Mouse (Mus musculus) lung, embryonic 14.5 days (tissue): ENCODE measurements at regions not wholly inside any gene's neighbourhood (a gene's known extent, or its start where the extent isn't known, plus 50 kb on each side); places are given as distances from the start of the nearest gene placed in this dataset.
A peak's percentile ranks its signal among the peaks of the same experiment; 100 is the strongest.

ENCODE experiments used
- ATAC-seq: fragments of 200-750 bp; cut with Nextera tagmentation; 2 replicates; pipeline ENCODE4 v1.8.0; 2017; ENCODE audit warnings: mild to moderate bottlenecking, moderate TSS enrichment, moderate library complexity; ENCODE audit not compliant: insufficient read depth
- DNase-seq: peaks from one replicate; pipeline ENCODE4 v3.0.0-alpha.2; 2015
- H3K27ac ChIP-seq: fragments of 300-500 bp; sonication (generic); 2 replicates; pipeline ENCODE4 v1.5.1; 2014; ENCODE audit warnings: low read depth, mild to moderate bottlenecking, moderate library complexity
- H3K27me3 ChIP-seq: fragments of 300-500 bp; sonication (generic); 2 replicates; pipeline ENCODE4 v1.6.1; 2014; ENCODE audit warnings: low read length, control low read depth; ENCODE audit not compliant: insufficient read depth
- H3K36me3 ChIP-seq: fragments of 300-500 bp; sonication (generic); 2 replicates; pipeline ENCODE4 v1.6.1; 2014; ENCODE audit warnings: control low read depth; ENCODE audit not compliant: insufficient read depth
- H3K4me1 ChIP-seq: fragments of 300-500 bp; sonication (generic); 2 replicates; pipeline ENCODE4 v1.6.1; 2014; ENCODE audit warnings: antibody characterized with exemption, control low read depth; ENCODE audit not compliant: insufficient read depth
- H3K4me2 ChIP-seq: fragments of 300-500 bp; sonication (generic); 2 replicates; pipeline ENCODE4 v1.6.1; 2014; ENCODE audit warnings: mild to moderate bottlenecking
- H3K4me3 ChIP-seq: fragments of 300-500 bp; sonication (generic); 2 replicates; pipeline ENCODE4 v1.5.1; 2014; ENCODE audit warnings: low read depth, low read length
- H3K9ac ChIP-seq: fragments of 300-500 bp; sonication (generic); 2 replicates; pipeline ENCODE4 v1.6.1; 2014
- H3K9me3 ChIP-seq: fragments of 300-500 bp; sonication (generic); 2 replicates; pipeline ENCODE4 v1.6.1; 2016; ENCODE audit warnings: low read depth, low read length, control low read depth
- CTCF ChIP-seq: IDR thresholded peaks from 2 replicates; pipeline ENCODE4 v1.5.1; 2016; ENCODE audit warnings: antibody characterized with exemption, low read depth
- WGBS: fragments of 180-500 bp; shearing (Covaris S2); extraction: QIAGEN DNeasy Blood & Tissue Kit; methylation state at CpG from one replicate; pipeline ENCODE4 v1.1.7; 2014; 5-methylcytosine and 5-hydroxymethylcytosine counted together

DNA sequence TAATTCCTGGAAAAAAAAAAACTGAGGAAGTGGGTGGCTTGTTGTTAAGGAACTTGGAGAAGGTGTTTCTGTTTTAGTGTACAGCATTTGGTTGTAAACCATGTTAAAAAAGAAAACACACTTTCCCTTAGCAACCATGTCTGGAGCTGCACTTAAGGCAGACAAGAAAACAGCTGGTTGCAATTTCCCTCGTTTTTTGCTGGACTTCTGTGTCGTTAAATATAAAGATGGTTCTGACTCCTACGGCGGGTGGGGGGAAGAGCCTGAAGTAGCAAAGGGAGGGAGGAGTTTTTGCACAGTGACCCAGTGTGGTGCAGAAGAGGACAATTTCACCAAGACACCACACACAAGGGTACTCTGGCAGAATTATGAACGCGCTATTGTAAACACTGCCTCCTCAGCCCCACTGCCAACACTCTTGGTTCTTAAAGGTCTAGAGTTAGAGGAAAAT lies 89.8 kb upstream of the Tnfaip3 start:
- no peak for ATAC-seq
- Histone ChIP-seq H3K27ac (no peak overlapping the region), H3K9me3 (no peaks in the 10 kb centered on the region), H3K4me3 (no peak overlapping the region), H3K4me2 (no peak overlapping the region), H3K27me3 (no peaks in the 10 kb centered on the region), H3K9ac (no peak overlapping the region), H3K36me3 (no peaks in the 10 kb centered on the region), H3K4me1 (no peaks in the 10 kb centered on the region)
- DNase-seq = no peak
- TF ChIP-seq CTCF = no peak
- WGBS = 41% methylated on average over 6 of the region's 6 CpGs

DNA sequence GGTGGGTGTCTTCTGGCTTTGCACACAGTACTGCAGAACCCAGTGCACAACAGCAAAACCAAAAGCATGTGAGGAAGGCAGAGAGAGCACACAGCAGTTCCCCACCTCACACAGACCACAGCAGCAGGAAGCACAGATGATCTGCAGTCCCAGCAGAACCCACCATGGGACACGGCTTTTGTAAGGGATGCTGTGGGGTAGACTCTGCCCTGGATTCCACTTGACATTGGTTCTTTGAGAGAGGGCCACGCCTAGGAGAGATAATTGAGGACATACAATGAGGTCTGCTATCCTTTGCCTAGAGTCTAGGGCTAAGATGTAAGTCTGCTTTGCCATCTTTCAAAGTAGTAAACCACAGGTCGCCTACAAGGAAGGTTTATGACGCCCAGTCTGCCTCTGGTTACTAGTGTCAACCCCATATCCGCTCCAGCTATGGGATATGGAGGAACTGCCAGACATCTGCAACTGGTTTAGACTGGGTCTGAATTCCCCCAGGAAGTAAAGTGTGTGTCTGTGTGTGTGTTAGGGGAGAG lies 89.3 kb upstream of the Tnfaip3 start:
- H3K4me2 ChIP-seq = no peak overlapping the region
- H3K36me3 ChIP-seq = no peaks in the 10 kb centered on the region
- no peaks in the 10 kb centered on the region for H3K27me3 ChIP-seq
- ATAC-seq = no peak
- H3K4me3 ChIP-seq = no peak overlapping the region
- no peaks in the 10 kb centered on the region for H3K4me1 ChIP-seq
- H3K9me3 ChIP-seq = no peaks in the 10 kb centered on the region
- H3K27ac ChIP-seq = no peak overlapping the region
- no peak for TF ChIP-seq CTCF
- no peak overlapping the region for H3K9ac ChIP-seq
- no peak for DNase-seq
- WGBS = 71% methylated on average over 5 of the region's 5 CpGs

DNA sequence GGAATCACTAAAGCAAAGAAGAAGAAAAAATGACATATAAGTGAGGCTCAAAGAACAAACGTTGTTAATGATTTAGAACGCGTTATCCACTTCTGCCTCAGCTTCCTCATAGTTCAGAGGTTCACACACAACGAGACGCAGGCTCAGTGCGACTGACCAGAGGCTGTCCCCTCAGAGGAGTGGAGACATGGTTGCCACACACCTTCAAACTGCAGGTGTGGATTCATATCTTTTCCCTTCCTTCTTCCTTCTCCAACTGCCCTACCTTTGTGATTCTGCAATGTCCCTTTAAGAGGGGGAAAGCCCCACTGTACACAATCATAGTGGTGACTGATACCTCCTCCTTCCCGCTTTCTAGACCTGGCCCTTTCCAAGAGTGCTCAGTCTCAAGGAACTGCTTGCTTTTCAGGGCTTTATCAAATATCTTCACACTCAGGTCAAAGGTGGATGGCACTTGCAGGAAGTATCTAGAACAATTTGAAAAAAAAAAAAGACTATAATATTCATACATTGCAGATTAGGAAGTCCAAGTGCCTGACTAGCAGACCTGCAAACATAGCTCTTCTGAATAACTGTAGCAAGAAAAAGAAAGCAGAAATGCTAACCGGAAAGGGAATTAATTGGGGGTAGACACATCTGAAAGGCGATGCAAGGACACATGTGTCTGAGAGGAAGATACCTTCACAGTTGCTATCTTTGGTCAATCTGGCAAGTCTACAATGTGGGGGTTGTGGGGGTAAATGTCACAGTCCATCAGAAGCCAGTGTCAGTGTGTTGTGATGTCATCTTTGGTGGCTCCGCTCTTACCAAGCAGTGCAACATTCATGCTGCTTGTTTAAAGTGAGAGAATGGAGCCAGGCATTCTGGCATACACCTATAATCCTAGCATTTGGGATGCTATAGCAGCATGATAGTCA lies 84.2 kb upstream of the Tnfaip3 start:
- H3K9me3 ChIP-seq = no peaks in the 10 kb centered on the region
- no peaks in the 10 kb centered on the region for H3K4me1 ChIP-seq
- H3K4me3 ChIP-seq = no peak overlapping the region
- no peak for DNase-seq
- no peak overlapping the region for H3K4me2 ChIP-seq
- WGBS = 66% methylated on average over 10 of the region's 10 CpGs
- no peak for ATAC-seq
- H3K9ac ChIP-seq = no peak overlapping the region
- no peaks in the 10 kb centered on the region for H3K36me3 ChIP-seq
- TF ChIP-seq CTCF = no peak
- H3K27me3 ChIP-seq = no peaks in the 10 kb centered on the region
- no peak overlapping the region for H3K27ac ChIP-seq

GRCm38 (mm10) chr10:19094297-19094696 lies 78.8 kb upstream of the Tnfaip3 start:
- no peak overlapping the region for H3K9ac ChIP-seq
- no peak overlapping the region for H3K4me3 ChIP-seq
- peak; percentile 36 for TF ChIP-seq CTCF
- no peaks in the 10 kb centered on the region for H3K27me3 ChIP-seq
- no peak for ATAC-seq
- no peaks in the 10 kb centered on the region for H3K9me3 ChIP-seq
- 42% methylated on average over 8 of the region's 8 CpGs for WGBS
- H3K36me3 ChIP-seq = no peaks in the 10 kb centered on the region
- no peak overlapping the region for H3K4me2 ChIP-seq
- H3K27ac ChIP-seq = no peak overlapping the region
- DNase-seq = peak; percentile 50
- no peaks in the 10 kb centered on the region for H3K4me1 ChIP-seq

DNA sequence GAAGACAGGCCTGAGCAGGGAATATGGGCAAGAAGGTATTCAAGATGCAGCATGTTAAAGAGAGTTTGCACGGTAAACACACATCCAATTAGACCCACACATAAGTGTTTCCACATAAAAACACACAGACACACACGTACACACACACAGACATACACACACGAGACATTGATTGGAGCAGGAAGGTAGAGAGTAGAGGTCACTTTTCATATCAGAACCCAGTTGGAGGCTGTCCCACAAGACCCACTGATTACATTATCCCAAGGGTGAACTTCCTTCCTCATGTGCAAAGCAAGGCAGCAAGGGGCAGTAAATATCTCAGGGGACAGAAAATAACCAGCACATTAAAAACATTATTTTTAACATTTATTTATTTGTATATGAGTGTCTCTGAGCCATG lies 78.2 kb upstream of the Tnfaip3 start:
- 68% methylated on average over 3 of the region's 3 CpGs for WGBS

DNA sequence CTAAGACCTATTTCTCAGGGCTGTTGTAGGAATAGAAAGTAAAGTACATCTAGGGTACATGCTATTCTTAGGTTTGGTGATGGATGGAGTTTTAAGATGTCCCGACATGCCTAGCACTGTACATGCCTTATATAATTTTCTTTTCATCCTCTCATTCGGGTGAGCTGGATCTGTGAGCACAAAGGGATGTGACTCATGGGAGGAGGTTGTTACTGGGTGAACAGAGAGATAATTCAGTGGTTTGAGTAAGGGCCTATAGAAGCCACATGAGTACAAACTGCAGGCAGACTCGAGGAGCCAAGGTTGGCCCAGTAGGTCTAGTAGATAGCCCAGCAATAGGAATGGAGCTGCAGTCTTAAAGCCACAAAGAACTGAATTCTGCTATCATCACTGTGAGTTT lies 76.5 kb upstream of the Tnfaip3 start:
- Histone ChIP-seq H3K9me3 (no peaks in the 10 kb centered on the region), H3K36me3 (no peaks in the 10 kb centered on the region), H3K4me3 (no peak overlapping the region), H3K9ac (no peak overlapping the region), H3K4me1 (no peaks in the 10 kb centered on the region), H3K27ac (no peak overlapping the region), H3K4me2 (no peak overlapping the region), H3K27me3 (no peaks in the 10 kb centered on the region)
- no peak for TF ChIP-seq CTCF
- WGBS = 87% methylated on average over 3 of the region's 3 CpGs
- ATAC-seq (no peak), DNase-seq (no peak)

More for the DNA sequence above, 78.2 kb upstream of the Tnfaip3 start:
- ATAC-seq (no peak), DNase-seq (no peak)
- H3K4me1 ChIP-seq = no peaks in the 10 kb centered on the region
- no peak for TF ChIP-seq CTCF
- H3K36me3 ChIP-seq = no peaks in the 10 kb centered on the region
- no peaks in the 10 kb centered on the region for H3K27me3 ChIP-seq
- H3K27ac ChIP-seq = no peak overlapping the region
- H3K9me3 ChIP-seq = no peaks in the 10 kb centered on the region
- H3K4me3 ChIP-seq = no peak overlapping the region
- no peak overlapping the region for H3K9ac ChIP-seq
- H3K4me2 ChIP-seq = no peak overlapping the region

DNA sequence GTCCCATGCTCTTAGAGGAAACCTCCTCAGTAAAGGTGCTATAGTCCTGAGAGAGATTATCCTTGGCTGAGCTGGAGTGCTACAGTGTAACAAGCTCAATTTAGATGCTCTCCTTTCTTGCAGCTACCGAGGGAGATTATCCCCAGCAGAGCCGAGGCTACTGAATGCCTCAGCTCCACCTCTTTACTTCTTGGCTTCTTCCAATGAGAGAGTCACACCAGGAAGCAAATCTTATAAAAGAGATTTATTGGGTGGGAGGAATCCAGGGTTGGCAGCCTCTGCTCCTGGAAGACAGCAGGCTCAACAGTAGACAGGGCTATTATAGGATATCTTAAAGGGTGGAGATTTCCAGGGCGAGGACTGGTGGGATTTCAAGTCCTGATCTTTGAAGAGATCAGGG lies 75.7 kb upstream of the Tnfaip3 start:
- no peaks in the 10 kb centered on the region for H3K36me3 ChIP-seq
- ATAC-seq (no peak), DNase-seq (peak; percentile 4)
- H3K4me3 ChIP-seq = no peak overlapping the region
- 50% methylated on average over 3 of the region's 3 CpGs for WGBS
- H3K9ac ChIP-seq = no peak overlapping the region
- TF ChIP-seq CTCF = no peak
- H3K27ac ChIP-seq = no peak overlapping the region
- H3K9me3 ChIP-seq = no peaks in the 10 kb centered on the region
- H3K4me1 ChIP-seq = no peaks in the 10 kb centered on the region
- H3K27me3 ChIP-seq = no peaks in the 10 kb centered on the region
- no peak overlapping the region for H3K4me2 ChIP-seq
